Mouse (Mus musculus): ENCODE results near the gene Tas2r117. TPM values are rescaled to one million over a fixed set of nuclear protein-coding genes. Genes with fewer than 3 reads are reported as not detected.

Gene Tas2r117
- polyA plus RNA-seq (2012; rRNA removed): not detected in 2 replicates

DNA sequence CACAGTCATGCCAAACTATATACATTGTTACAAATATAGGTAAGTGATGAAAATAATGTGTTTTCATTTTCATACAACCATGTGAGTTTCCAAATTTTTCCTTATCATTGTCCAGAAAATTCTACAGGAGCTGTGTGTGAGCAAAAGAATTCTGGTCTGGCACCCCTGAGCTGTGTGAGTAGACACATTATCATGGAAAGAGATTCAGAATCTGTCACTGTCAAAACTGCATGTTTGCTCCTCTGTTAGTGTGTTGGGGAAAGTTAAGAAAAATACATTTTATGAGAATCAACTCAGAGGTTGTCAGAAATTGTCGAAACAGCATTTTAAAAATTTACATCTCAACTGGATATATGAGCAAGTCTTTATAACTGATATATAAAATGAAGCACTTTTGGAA lies at the start of gene Tas2r117:
Tas2r117 (plus strand) TSS at position 301 of the 400 bp plus-strand sequence.
- Histone ChIP-seq H3K27ac (ENCODE audit: insufficient read depth, low read depth, low read length) (no peak within 1 kb of the TSS), H3K4me3 (ENCODE audit: low read depth, low read length) (no peak within 1 kb of the TSS), H3K27me3 (ENCODE audit: control insufficient read depth, insufficient read depth, low read length) (no peaks in the 10 kb centered on the region), H3K4me1 (ENCODE audit: control insufficient read depth, insufficient read depth, insufficient read length, low read length) (no peaks in the 10 kb centered on the region), H3K36me3 (ENCODE audit: control insufficient read depth, insufficient read depth, low read length) (no peaks in the 10 kb centered on the region)
- 70% methylated on average over 1 of the region's 1 CpGs for WGBS
- TF ChIP-seq POLR2A (IDR thresholded peaks at IDR 0.05; ENCODE audit: low read depth, low read length): no peak
- TF ChIP-seq CTCF (IDR thresholded peaks at IDR 0.05; ENCODE audit: extremely low read depth, insufficient read length, insufficient replicate concordance, low read depth, low read length): no peak

DNA sequence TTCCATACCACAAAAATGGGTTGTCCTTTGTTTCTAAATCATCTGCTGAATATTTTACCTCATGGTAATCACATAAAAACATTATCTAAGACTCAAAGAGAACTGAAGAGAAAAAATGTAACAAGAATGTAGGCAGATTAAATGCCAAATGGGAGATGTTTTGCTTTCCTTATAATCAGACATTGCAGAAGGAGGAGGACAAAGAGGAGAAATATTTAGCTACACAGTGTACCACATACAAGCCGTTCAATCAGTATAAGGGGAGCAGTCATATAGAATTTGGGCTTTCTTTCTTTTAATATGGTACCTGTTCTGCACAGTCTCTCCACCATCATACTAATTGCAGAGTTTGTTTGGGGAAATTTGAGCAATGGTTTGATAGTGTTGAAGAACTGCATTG lies 48.2 kb upstream of the Tas2r117 start, which contains the start of gene Tas2r124:
Tas2r124 (plus strand) TSS at position 301 of the 400 bp plus-strand sequence.
- Histone ChIP-seq H3K27ac (ENCODE audit: insufficient read depth, low read depth, low read length) (no peak within 1 kb of the TSS), H3K27me3 (ENCODE audit: control insufficient read depth, insufficient read depth, low read length) (no peaks in the 10 kb centered on the region), H3K36me3 (ENCODE audit: control insufficient read depth, insufficient read depth, low read length) (no peaks in the 10 kb centered on the region), H3K4me3 (ENCODE audit: low read depth, low read length) (no peak within 1 kb of the TSS), H3K4me1 (ENCODE audit: control insufficient read depth, insufficient read depth, insufficient read length, low read length) (no peaks in the 10 kb centered on the region)
- TF ChIP-seq POLR2A (IDR thresholded peaks at IDR 0.05; ENCODE audit: low read depth, low read length) (no peak), CTCF (IDR thresholded peaks at IDR 0.05; ENCODE audit: extremely low read depth, insufficient read length, insufficient replicate concordance, low read depth, low read length) (no peak)
- 78% methylated on average over 1 of the region's 1 CpGs for WGBS

DNA sequence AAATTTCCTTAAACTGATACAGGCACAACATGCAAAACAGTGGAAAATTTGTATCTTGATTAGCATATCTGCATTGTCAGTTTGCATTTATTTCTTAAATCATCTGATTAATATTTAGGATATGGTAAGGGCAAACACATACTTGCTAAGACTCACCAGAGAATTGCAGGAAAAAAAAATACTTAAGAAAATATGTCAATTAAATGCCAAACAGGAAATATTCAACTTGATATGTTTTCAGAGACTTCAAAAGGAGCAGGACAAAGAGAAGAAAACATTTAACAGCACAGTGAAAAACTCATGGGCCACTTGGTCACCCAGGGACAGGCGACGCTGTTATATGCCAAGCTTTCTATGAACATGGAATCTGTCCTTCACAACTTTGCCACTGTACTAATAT lies 40.8 kb upstream of the Tas2r117 start, which contains the start of gene Tas2r102:
Tas2r102 (plus strand) TSS at position 301 of the 400 bp plus-strand sequence.
- Histone ChIP-seq H3K27ac (ENCODE audit: insufficient read depth, low read depth, low read length) (no peak within 1 kb of the TSS), H3K4me1 (ENCODE audit: control insufficient read depth, insufficient read depth, insufficient read length, low read length) (no peaks in the 10 kb centered on the region), H3K36me3 (ENCODE audit: control insufficient read depth, insufficient read depth, low read length) (no peaks in the 10 kb centered on the region), H3K4me3 (ENCODE audit: low read depth, low read length) (no peak within 1 kb of the TSS), H3K27me3 (ENCODE audit: control insufficient read depth, insufficient read depth, low read length) (no peaks in the 10 kb centered on the region)
- WGBS: 97% methylated on average over 2 of the region's 2 CpGs
- no peak for TF ChIP-seq POLR2A (IDR thresholded peaks at IDR 0.05; ENCODE audit: low read depth, low read length)
- TF ChIP-seq CTCF (IDR thresholded peaks at IDR 0.05; ENCODE audit: extremely low read depth, insufficient read length, insufficient replicate concordance, low read depth, low read length): no peak

DNA sequence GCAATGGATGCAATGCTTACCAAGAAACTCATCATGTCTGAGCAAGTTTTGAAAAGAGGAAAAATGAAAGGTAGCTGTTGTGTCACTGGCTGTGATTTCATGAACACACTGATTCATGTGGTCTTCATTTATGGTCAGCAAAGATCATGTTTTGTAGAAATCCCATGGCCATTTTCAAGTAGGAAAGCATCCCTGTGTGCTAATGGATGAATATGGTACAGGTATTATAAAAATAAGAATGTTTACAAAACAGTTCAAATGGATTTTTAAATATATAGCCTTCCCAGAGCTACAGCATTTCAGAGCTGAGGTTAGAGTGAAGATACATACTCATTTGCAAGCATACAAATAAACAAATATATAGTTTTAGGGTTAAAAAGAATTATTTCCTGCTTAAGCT lies 24.6 kb upstream of the Tas2r117 start, which contains the start of gene Tas2r136:
Tas2r136 (minus strand) TSS at position 101 of the 400 bp plus-strand sequence.
- Histone ChIP-seq H3K27ac (ENCODE audit: insufficient read depth, low read depth, low read length) (no peak within 1 kb of the TSS), H3K36me3 (ENCODE audit: control insufficient read depth, insufficient read depth, low read length) (no peaks in the 10 kb centered on the region), H3K4me1 (ENCODE audit: control insufficient read depth, insufficient read depth, insufficient read length, low read length) (no peaks in the 10 kb centered on the region), H3K27me3 (ENCODE audit: control insufficient read depth, insufficient read depth, low read length) (no peaks in the 10 kb centered on the region), H3K4me3 (ENCODE audit: low read depth, low read length) (no peak within 1 kb of the TSS)
- TF ChIP-seq CTCF (IDR thresholded peaks at IDR 0.05; ENCODE audit: extremely low read depth, insufficient read length, insufficient replicate concordance, low read depth, low read length) (no peak), POLR2A (IDR thresholded peaks at IDR 0.05; ENCODE audit: low read depth, low read length) (no peak)

DNA sequence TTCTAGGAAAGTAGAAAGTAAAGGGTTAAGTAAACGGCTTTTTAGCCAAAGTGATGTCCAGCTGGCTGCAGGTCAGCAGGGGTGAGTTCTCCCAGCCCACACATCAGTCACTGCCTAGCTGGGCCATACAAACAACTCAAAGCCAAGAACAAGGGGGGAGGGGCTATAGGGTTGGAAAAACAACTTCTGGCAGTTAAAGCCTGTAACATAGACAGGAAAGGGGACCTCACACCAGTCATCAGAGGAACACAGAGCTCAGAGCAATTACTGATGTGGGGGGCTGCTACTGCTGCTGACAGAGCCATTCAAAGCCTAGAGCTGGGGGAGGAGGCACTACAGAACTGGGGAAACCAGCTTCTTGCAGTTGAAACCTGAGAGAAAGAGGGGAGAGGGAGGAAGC lies 7.2 kb upstream of the Tas2r117 start:
- 36% methylated on average over 1 of the region's 1 CpGs for WGBS
- H3K27me3 ChIP-seq (ENCODE audit: control insufficient read depth, insufficient read depth, low read length): no peaks in the 10 kb centered on the region
- no peak overlapping the region for H3K4me3 ChIP-seq (ENCODE audit: low read depth, low read length)
- H3K4me1 ChIP-seq (ENCODE audit: control insufficient read depth, insufficient read depth, insufficient read length, low read length): no peaks in the 10 kb centered on the region
- H3K27ac ChIP-seq (ENCODE audit: insufficient read depth, low read depth, low read length): no peak overlapping the region
- no peaks in the 10 kb centered on the region for H3K36me3 ChIP-seq (ENCODE audit: control insufficient read depth, insufficient read depth, low read length)
- no peak for TF ChIP-seq POLR2A (IDR thresholded peaks at IDR 0.05; ENCODE audit: low read depth, low read length)
- TF ChIP-seq CTCF (IDR thresholded peaks at IDR 0.05; ENCODE audit: extremely low read depth, insufficient read length, insufficient replicate concordance, low read depth, low read length): no peak

DNA sequence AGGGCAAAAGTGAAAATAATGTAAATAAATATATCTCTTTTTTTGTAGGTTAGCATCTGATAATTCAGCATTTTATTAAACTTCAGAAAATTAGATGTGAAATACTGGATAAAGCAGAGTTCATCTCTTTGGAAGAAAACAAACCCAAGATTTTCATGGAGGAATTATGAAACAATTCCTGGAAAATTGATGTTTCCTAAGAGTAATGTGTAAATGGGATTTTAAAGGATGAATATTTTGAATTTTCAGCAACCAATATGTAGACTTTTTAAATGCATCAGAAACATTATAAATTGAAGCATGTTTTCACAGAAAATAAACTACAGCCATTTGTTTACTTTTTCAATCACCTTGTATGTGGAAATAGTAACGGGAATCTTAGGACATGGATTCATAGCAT lies 44.2 kb downstream of the Tas2r117 start, which contains the start of gene Tas2r123:
Tas2r123 (plus strand) TSS at position 301 of the 400 bp plus-strand sequence.
- Histone ChIP-seq H3K27me3 (ENCODE audit: control insufficient read depth, insufficient read depth, low read length) (no peaks in the 10 kb centered on the region), H3K36me3 (ENCODE audit: control insufficient read depth, insufficient read depth, low read length) (no peaks in the 10 kb centered on the region), H3K27ac (ENCODE audit: insufficient read depth, low read depth, low read length) (no peak within 1 kb of the TSS), H3K4me3 (ENCODE audit: low read depth, low read length) (no peak within 1 kb of the TSS), H3K4me1 (ENCODE audit: control insufficient read depth, insufficient read depth, insufficient read length, low read length) (no peaks in the 10 kb centered on the region)
- WGBS: 77% methylated on average over 1 of the region's 1 CpGs
- TF ChIP-seq POLR2A (IDR thresholded peaks at IDR 0.05; ENCODE audit: low read depth, low read length) (no peak), CTCF (IDR thresholded peaks at IDR 0.05; ENCODE audit: extremely low read depth, insufficient read length, insufficient replicate concordance, low read depth, low read length) (no peak)

Other genes starting within 250 kb of the Tas2r117 start
- gene Prh1, start 233.0 kb upstream of the Tas2r117 start, polyA plus RNA-seq (2012; rRNA removed): not detected in 2 replicates
- gene Prp2, start 206.9 kb upstream of the Tas2r117 start, polyA plus RNA-seq (2012; rRNA removed): not detected in 2 replicates
- gene A630073D07Rik, start 151.3 kb upstream of the Tas2r117 start, polyA plus RNA-seq (2012; rRNA removed): not detected in 2 replicates
- gene Tas2r120, start 145.9 kb upstream of the Tas2r117 start, polyA plus RNA-seq (2012; rRNA removed): not detected in 2 replicates
- gene Tas2r121, start 101.8 kb upstream of the Tas2r117 start, polyA plus RNA-seq (2012; rRNA removed): not detected in 2 replicates
- gene Tas2r122, start 90.9 kb upstream of the Tas2r117 start, polyA plus RNA-seq (2012; rRNA removed): not detected in 2 replicates
- gene Tas2r115, start 64.8 kb upstream of the Tas2r117 start, polyA plus RNA-seq (2012; rRNA removed): not detected in 2 replicates
- gene Tas2r124, start 48.1 kb upstream of the Tas2r117 start, polyA plus RNA-seq (2012; rRNA removed): not detected in 2 replicates
- not detected in 2 replicates for gene Tas2r102, start 40.7 kb upstream of the Tas2r117 start, polyA plus RNA-seq (2012; rRNA removed)
- gene Tas2r136, start 24.7 kb upstream of the Tas2r117 start, polyA plus RNA-seq (2012; rRNA removed): not detected in 2 replicates
- not detected in 2 replicates for gene Tas2r123, start 44.3 kb downstream of the Tas2r117 start, polyA plus RNA-seq (2012; rRNA removed)
- not detected in 2 replicates for gene Tas2r116, start 52.6 kb downstream of the Tas2r117 start, polyA plus RNA-seq (2012; rRNA removed)
- not detected in 2 replicates for gene Tas2r110, start 65.2 kb downstream of the Tas2r117 start, polyA plus RNA-seq (2012; rRNA removed)
- gene Tas2r113, start 90.2 kb downstream of the Tas2r117 start, polyA plus RNA-seq (2012; rRNA removed): not detected in 2 replicates
- not detected in 2 replicates for gene Tas2r125, start 106.8 kb downstream of the Tas2r117 start, polyA plus RNA-seq (2012; rRNA removed)
- not detected in 2 replicates for gene Tas2r129, start 148.3 kb downstream of the Tas2r117 start, polyA plus RNA-seq (2012; rRNA removed)
- gene Tas2r131, start 155.1 kb downstream of the Tas2r117 start, polyA plus RNA-seq (2012; rRNA removed): not detected in 2 replicates
- gene Tas2r109, start 178.1 kb downstream of the Tas2r117 start, polyA plus RNA-seq (2012; rRNA removed): not detected in 2 replicates
- gene Tas2r103, start 234.3 kb downstream of the Tas2r117 start, polyA plus RNA-seq (2012; rRNA removed): not detected in 2 replicates

Measured in small intestine, adult 2 months (tissue).